Mouse (Mus musculus) spleen, postnatal 10 days (tissue): ENCODE data around the gene Adar.
A peak's percentile ranks its signal among the peaks of the same experiment; 100 is the strongest.

Experiments
- DNase-seq, 2 experiments: peaks; one replicate each; pipeline ENCODE4 v3.0.0; 2021 to 2022; ENCODE audit warnings: low spot score in 2 of 2

Adar gene

DNA sequence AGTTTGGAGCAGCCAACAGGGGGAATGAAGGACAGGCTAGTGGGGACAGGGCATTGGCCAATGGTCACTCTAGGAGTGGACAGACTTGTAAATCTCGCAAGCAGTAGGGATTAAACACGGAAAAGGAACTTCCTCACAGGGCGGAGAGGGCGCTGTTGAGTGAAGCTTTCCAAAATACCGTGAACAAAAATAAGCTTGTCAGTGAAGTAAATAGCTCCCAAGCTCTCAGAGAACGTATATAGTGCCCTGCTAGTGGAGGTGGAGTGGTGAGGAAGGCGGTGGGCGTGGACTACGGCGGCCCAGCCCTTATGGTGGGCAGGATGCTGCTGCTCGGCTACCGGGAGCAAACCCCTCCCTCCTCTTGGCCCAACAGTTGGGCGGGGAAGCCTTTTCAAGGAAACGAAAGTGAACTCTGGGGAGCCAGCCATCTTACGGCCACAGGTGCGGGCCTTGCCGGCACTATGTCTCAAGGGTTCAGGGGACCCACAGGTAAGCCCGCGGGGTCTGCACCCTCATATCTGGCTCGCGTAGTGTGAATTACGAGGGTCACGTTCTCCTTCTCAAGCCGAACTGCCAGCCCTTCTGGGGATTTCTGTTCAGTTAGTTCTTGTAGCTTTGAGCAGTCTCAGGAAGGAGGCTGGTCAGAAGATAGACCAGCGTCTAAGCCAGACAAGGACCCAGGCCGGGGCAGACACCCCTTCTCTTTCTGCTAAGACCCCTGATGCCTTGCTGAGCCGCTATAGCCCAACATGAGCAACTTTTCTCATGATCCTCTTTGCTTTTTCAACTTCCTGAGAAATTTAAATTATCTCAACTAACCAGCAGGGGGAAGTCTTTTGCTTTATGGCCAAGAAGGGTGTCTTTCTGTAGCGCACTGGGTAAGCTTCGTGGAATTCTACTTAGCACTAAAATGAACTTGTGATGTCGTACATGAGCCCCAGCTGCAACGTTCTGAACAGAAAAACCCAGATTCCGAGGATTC is 15.8 kb downstream of the Adar start:
- DNase-seq, result peak; percentile 85 to 93

GRCm38 (mm10) chr3:89732091-89732490 is 17.3 kb downstream of the Adar start:
- no peak for DNase-seq

DNA sequence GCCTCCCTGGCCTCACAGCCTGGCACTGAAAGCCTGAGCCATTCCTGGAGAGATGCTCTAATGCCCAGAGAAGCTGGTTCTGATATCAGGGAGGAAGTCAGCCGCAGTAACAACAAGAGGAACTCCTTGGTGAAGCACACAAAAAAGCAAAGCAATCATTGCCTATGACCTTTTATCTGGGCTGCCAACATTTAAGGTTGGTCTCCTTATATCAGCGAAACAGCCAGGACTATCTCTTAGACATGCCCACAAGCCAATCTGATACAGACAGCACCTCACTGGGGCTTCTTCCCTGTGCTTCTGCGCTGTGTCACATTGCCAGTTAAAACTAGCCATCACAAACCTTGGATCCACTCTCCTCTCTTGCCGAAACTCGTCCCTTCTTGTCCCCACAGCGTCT is 23.7 kb downstream of the Adar start:
- DNase-seq, result no peak

DNA sequence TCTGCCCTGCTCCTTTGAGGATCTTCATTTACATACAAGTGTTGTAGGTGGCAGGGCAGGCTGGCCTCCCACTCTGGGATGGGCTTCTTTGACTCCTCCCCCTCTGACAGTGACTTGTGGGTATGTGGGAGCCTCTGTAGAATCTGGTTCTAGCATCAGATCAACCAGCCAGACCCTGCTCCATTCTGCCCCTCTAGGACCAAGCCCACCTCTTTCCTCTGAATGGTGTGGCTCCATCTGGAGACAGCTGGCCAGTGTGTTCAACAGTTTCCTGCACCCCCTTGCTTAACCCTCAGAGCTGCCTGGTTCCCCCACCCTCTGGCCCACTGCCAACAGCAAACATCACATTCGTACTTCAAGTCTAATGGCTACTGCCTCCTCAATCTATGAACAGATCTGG is 37.5 kb downstream of the Adar start:
- no peak for DNase-seq

DNA sequence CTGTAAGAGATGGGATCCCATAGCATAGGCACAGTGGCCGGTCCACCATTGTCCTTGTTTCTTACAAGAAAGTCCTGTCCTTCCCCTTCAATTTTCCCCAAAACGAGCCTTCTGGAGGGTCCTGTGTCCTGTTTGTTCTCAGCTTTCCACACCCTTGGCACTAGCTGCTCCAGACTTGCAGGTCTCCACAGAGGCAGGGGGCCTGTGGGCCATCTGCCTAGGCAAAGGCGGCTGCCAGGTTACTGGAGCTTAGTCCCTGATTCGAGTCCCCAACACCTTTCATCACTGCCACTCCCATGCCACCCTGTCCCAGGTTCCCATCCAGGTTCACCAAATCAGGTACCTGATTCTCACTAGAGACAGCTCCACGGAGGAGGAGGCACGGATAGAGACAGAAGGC is 40.5 kb downstream of the Adar start:
- DNase-seq, result no peak

- DNase-seq, result no peak
Measured at GRCm38 (mm10) chr3:89757851-89758250, 43.0 kb downstream of the Adar start.

- DNase-seq, result no peak
Measured at GRCm38 (mm10) chr3:89759786-89760185, 45.0 kb downstream of the Adar start.

DNA sequence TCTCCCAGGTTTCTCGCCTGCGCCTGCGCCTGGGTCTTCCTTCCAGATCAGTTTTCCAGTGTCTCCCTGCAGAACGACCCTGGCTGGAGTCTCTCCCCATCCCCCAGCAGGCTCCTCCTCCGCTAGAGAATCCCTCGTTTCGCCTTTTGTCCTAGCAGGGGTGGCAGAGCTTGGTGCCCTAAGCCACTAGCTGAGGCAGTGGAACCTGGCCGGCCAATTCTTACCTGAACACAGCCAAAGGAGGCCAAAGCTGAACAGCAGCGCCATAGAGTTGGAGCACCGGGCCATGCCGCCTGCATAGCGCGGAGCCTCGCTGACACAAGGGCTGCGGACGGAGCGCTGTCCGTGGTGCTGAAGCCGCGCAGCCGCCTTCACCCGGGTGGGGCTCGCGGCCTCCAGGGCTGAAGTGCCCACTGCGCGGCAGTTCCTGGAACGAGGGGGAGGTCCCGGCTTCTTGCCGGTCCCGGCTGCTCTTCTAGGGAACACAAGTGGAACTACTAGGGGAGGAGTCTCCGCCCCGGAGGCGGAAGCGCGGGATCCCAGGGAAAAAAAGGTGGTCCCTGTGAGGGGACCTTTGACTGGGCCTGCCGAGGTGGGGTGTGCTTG is 49.4 kb downstream of the Adar start, which contains the start of gene Chrnb2:
Chrnb2 (minus strand) TSS at position 514 of the 606 bp plus-strand sequence.
- peak; percentile 58 to 85 for DNase-seq

DNA sequence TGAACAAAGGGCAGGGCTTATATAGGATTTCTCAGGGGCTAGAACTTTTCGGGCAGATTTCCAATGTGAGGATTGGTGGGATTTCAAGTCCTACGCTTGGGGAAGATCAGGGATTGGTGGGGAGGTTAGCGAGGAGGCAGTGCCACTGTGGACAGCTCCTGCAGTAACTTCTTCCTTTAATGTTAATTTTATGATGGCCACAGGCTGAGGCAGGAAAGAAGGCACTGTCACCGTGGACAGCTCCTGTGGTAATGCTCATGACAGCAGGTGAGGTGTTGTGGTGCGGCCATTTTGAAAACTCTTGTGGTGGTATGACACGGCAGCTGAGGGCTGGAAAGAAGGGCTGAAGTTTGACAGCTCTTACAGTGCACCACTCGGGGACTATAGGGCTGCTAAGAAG is 54.8 kb downstream of the Adar start:
- DNase-seq, result no peak

DNA sequence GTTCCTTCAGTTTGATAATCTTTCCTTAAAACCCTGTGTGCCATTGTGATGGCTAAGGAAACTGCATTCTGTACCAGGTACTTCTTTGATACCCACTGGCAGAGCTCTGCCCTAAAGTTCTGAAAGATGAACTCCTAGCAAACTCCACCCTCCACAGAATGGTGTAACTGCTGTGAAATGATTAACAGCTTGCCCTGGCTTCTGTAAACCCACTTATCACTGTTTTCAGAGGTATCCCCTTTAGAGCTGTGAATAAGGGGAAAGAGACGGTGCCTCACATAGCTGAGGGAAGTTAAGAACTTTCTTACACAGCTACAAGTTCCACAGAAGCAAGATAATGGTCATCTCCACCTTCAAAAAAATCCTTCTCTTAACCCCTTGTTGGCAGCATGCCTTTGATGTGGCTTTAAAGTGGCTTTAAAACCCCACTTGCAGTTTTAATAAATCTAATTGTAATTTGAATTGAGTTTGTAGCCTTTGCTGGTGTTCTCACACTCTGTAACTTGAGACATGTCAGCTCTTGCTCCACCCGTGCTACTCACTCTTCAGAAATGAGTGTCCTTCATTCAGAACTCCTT is 55.7 kb downstream of the Adar start:
- DNase-seq, result no peak

GRCm38 (mm10) chr3:89772588-89772967 is 57.8 kb downstream of the Adar start:
- DNase-seq, result peak; percentile 77 to 85

- DNase-seq, result peak; percentile 85 to 94
Measured at GRCm38 (mm10) chr3:89772968-89773709, 58.3 kb downstream of the Adar start, which contains the start of gene Ube2q1. Gene Ube2q1 (plus strand): TSS chr3:89773616.

- DNase-seq, result peak; percentile 58 to 61
Measured at GRCm38 (mm10) chr3:89773740-89774211, 59.0 kb downstream of the Adar start.

GRCm38 (mm10) chr3:89774236-89774960 is 59.6 kb downstream of the Adar start:
- peak in 1 of 2 experiments; percentile 22 for DNase-seq

DNA sequence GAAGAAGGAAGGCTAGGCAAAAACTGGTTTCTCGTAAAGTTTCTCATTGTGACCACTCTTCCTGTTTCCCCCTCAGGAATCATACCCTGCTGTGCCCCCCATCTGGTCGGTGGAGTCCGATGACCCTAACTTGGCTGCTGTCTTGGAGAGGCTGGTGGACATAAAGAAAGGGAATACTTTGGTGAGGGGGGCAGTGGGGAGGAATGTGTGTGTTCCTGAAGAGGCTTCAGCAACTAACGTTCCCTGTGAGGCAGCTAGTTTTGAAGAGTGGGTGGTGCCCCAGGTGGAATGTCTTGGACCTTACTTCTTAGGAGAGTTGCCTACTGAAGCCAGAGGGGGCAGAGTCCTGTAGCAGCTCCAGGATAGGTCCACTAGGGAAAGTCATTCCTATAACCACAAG is 61.2 kb downstream of the Adar start:
- DNase-seq, result no peak

GRCm38 (mm10) chr3:89780102-89780501 is 65.3 kb downstream of the Adar start:
- DNase-seq, result no peak

- no peak for DNase-seq
Measured at GRCm38 (mm10) chr3:89781640-89782039, 66.8 kb downstream of the Adar start.

DNA sequence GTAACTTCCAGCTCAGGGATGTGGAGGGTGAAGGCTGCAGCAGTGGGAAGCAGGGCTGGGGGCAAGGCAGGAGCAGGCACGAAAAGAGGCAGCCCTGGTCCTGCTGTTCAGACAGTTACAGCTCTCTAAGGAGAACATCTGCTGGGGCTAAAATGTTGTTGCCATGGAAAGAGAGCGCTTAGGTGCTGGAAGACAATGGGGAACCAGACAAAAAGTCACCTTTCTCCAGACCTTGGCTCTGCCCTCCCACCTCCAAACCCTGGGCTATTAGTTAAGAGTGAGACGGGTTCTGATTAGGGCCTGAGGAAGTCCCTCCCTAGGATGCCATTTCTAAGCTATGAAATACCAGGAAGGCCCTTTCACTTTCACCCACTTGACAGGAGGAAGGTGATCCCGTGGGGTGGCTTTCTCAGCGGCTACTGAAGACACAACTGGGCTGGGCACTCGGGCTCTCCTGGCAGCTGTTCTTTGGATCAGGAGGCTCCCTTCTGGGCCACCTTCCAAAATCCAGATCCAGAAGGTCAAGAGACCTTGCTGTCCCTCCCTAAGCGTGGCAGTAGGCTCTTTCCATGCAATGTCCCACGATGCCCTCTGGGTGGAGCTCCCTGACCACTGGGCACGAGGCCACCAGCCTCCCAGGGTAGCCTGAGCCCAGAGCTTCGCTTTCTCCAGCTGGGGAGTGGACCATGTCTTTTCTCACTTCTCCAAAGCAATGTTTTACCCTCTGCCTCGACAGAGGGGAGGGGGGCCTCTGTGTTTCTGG is 70.3 kb downstream of the Adar start:
- peak; percentile 41 to 72 for DNase-seq

DNA sequence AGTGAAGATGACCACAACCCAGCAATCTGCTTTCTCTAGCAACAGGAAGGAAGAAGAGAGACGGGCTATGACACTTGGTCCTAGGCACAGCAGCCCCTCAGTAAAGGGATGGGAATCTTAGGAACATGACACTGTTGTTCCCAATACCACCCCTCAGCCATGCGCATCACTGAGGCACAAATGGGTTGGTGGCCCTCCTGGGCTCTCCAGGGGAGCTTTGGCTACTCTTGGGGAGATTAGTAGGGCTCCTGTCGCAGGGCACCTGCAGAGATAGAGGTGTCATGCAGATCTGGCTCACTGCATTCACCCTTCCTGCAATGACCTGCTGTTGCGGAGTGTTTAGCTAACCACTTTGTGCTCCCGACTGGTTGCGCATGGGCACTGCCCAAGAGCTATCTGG is 71.5 kb downstream of the Adar start:
- DNase-seq, result no peak

DNA sequence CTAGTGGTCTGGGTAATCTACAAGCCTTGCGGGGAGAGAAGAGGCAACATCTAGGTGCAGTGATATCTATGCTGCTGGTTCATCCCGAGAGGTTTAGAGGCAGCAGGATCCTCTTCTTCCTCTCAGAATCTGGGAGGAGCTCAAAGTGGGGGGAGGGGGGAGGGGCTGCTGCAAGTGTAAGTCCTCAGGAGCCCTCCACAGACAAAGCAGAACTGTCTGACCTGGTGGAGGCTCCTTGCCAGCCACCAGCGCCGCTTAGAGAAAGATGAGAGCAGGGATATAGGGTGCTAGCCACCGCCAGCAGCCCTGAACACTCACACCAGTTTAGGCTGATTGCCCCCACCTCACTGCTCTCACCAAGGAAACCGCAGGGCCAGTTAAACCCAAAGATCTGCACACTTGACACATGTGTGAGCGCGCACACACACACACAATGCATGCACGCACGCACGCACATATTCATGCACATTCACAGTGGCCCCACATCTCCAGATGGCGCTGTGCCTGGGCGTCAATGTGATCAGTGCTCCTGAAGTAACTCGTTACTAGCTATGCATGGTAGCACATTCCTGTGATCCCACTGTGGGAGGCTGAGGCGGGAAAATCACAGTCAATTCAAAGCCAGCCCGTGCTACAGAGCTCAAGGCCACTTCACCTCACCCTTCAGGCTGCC is 74.0 kb downstream of the Adar start:
- DNase-seq, result no peak
